Comparison of ENCODE assay signal across 31 mouse cellular contexts in the genomic region with DNA sequence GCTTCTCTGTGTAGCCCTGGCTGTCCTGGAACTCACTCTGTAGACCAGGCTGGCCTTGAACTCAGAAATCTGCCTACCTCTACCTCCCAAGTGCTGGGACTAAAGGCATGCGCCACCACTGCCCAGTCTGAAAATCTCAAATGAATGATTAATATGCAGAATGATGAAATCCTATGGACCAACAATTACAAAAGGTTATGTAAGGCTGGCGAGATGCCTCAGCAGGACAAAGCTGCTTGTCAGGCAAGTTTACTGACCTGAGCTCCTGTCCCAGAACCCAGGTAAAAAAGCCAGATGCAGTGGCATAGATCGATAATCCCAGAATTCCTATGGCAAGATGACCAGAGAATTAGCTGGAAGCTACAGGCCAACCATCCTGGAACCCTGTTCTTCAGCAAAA. TPM values are rescaled to one million over a fixed set of nuclear protein-coding genes. Genes with fewer than 3 reads are reported as not detected.
DNase-seq lines count a peak whose midpoint lies in the region; ATAC-seq and TF ChIP-seq lines count a peak whose summit lies in the region.
"Had no signal": no experiment of that assay in that cellular context is flagged by ENCODE, and none has a peak within 500 bp of the region (broad histone marks: within the 10 kb centered on the region; RNA-seq: fewer than 3 reads in every experiment).

No protein-coding gene starts in this region.

- WGBS in liver, adult 2 months, result 26% methylated on average over 3 of the region's 3 CpGs

- H3K36me3 ChIP-seq in liver, adult 2 months (ENCODE audit: control insufficient read depth, insufficient read depth, low read length), result no peaks in the 10 kb centered on the region
- H3K36me3 ChIP-seq: embryonic facial prominence, embryonic 13.5 days; heart, embryonic 10.5 days; heart, embryonic 15.5 days; intestine, embryonic 15.5 days; kidney, embryonic 15.5 days; limb, embryonic 12.5 days; liver, embryonic 13.5 days; midbrain, embryonic 12.5 days; neural tube, embryonic 12.5 days had no signal

- no peaks in the 10 kb centered on the region for H3K27me3 ChIP-seq in liver, adult 2 months (ENCODE audit: control insufficient read depth, insufficient read depth, low read length)
- H3K27me3 ChIP-seq: embryonic facial prominence, embryonic 13.5 days; heart, embryonic 15.5 days; intestine, embryonic 15.5 days; kidney, embryonic 15.5 days; limb, embryonic 12.5 days; liver, embryonic 13.5 days; midbrain, embryonic 12.5 days; neural tube, embryonic 12.5 days had no signal

- peak; percentile 22 for DNase-seq in adrenal gland, postnatal 10 days
- no peak for DNase-seq in adrenal gland, postnatal 25 days
- peak; percentile 93 for DNase-seq in liver, adult 2 months (ENCODE audit: extremely low read depth, low read depth, low spot score)
- DNase-seq in liver (no peak), NIH3T3 (ENCODE audit: low read depth) (peak; percentile 48)
- no peak for DNase-seq in cerebellum, postnatal 4 days (ENCODE audit: low spot score in 2 of 2)
- DNase-seq: B cell, adult 2 months; cerebellum, adult 11-12 months; cerebellum, adult 9-11 months; forebrain, postnatal 0 days; liver, embryonic 13.5 days; lung, adult 2 months; lung, postnatal 10 days; right cerebral cortex, postnatal 4 days; thymus, adult 2 months; thymus, postnatal 36 days had no signal

- no peaks in the 10 kb centered on the region for H3K79me2 ChIP-seq in liver, adult 2 months (ENCODE audit: control insufficient read depth, insufficient read depth, low read length)

- H3K9ac ChIP-seq in liver, adult 2 months (ENCODE audit: low read depth, low read length), result no peak overlapping the region
- H3K9ac ChIP-seq: embryonic facial prominence, embryonic 13.5 days; forebrain, postnatal 0 days; heart, embryonic 15.5 days; intestine, embryonic 15.5 days; kidney, embryonic 15.5 days; limb, embryonic 12.5 days; liver, embryonic 13.5 days; midbrain, embryonic 12.5 days; neural tube, embryonic 12.5 days had no signal

- no peak overlapping the region for H3K27ac ChIP-seq in liver, adult 2 months (replicated peaks; ENCODE audit: insufficient read depth, low read depth, low read length)
- H3K27ac ChIP-seq: embryonic facial prominence, embryonic 13.5 days; heart, embryonic 10.5 days; heart, embryonic 15.5 days; hindbrain, postnatal 0 days; intestine, embryonic 15.5 days; kidney, embryonic 15.5 days; layer of hippocampus, adult 2 months; left cerebral cortex, adult 2 months; limb, embryonic 12.5 days; liver, embryonic 13.5 days; midbrain, embryonic 12.5 days; neural tube, embryonic 12.5 days; stomach, postnatal 0 days had no signal

- TF ChIP-seq CTCF in liver, adult 2 months (IDR thresholded peaks at IDR 0.05; ENCODE audit: low read depth, low read length), result no peak

- no peak for TF ChIP-seq POLR2A in liver, adult 2 months (IDR thresholded peaks at IDR 0.05; ENCODE audit: extremely low read depth, insufficient read depth, low read length)

- no peak overlapping the region for H3K4me3 ChIP-seq in liver, adult 2 months (ENCODE audit: insufficient read depth, low read depth, low read length)
- H3K4me3 ChIP-seq: embryonic facial prominence, embryonic 13.5 days; heart, embryonic 10.5 days; heart, embryonic 15.5 days; intestine, embryonic 15.5 days; kidney, embryonic 15.5 days; layer of hippocampus, adult 2 months; left cerebral cortex, adult 2 months; limb, embryonic 12.5 days; liver, embryonic 13.5 days; midbrain, embryonic 12.5 days; myocyte; neural tube, embryonic 12.5 days had no signal

- peak; percentile 42 for ATAC-seq in megakaryocyte progenitor cell, adult 5-6 weeks (replicated peaks; ENCODE audit: poor library complexity)
- ATAC-seq: activated CD4-positive, CD25-positive, alpha-beta regulatory T cell, adult 4 months; forebrain, postnatal 0 days; hindbrain, postnatal 0 days; intestine, embryonic 15.5 days had no signal

- H3K4me1 ChIP-seq in liver, adult 2 months (ENCODE audit: control insufficient read depth, insufficient read depth, low read length), result peaks cover 5% of the 10 kb centered on the region
- H3K4me1 ChIP-seq: heart, embryonic 15.5 days; intestine, embryonic 15.5 days; kidney, embryonic 15.5 days; liver, embryonic 13.5 days; midbrain, embryonic 12.5 days; neural tube, embryonic 12.5 days had no signal

RNA-seq across cellular contexts. Expression of gene Swap70, which starts 28.3 kb away (rescaled TPM):
- total RNA-seq in adrenal gland, postnatal 10 days (2021), result 10 to 100 TPM; 18.6 to 26.3 TPM
- 16.2 and 26.7 TPM in 2 replicates for total RNA-seq in adrenal gland, postnatal 25 days (2021)
- total RNA-seq in liver, adult 2 months (2014; rRNA removed), result 9.7 and 10.5 TPM in 2 replicates
- 2.2 and 2.8 TPM in 2 replicates for polyA plus RNA-seq in liver, adult 2 months (2012; rRNA removed)
- total RNA-seq in megakaryocyte progenitor cell, adult 5-6 weeks (2015), result 30.1 and 36.6 TPM in 2 replicates
- 67.0 and 68.6 TPM in 2 replicates for total RNA-seq in megakaryocyte progenitor cell, adult 5-6 weeks (2017)

Comparison
In these comparisons a context has a peak if more than half of its experiments do, and no peak if none do; other contexts are left out.
1. DNase-seq: peak in adrenal gland, postnatal 10 days (single experiment), liver, adult 2 months (single experiment) and NIH3T3 (single experiment); none in adrenal gland, postnatal 25 days (single experiment), liver (single experiment) and cerebellum, postnatal 4 days (0 of 2).